Mouse (Mus musculus) WW6 (cell line): ENCODE measurements around the gene Pdhx.

Experiments
- DNase-seq: peaks from one replicate; pipeline ENCODE4 v3.0.0-alpha.2; 2013; ENCODE audit warnings: low read depth, low spot score

The Pdhx gene

DNA sequence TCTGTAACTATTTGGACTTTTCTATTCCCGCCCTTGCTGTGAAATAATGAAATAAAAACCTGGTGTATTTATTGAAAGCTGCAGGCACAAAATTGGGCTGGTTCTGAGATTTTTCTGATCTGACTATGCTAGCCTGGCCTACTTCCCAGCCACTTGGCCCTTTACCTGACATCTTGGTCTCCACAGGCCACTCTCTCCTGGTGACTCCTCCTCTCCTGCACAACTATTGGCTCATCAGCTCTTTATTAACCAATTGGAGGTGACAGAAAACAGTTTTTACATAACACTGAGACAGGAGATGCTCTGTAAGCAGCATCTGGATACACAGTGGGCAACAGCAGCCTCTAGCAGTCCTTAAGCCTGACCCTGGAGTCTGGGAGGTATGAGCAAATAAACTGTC, 83.9 kb downstream of the Pdhx start:
- no peak for DNase-seq

DNA sequence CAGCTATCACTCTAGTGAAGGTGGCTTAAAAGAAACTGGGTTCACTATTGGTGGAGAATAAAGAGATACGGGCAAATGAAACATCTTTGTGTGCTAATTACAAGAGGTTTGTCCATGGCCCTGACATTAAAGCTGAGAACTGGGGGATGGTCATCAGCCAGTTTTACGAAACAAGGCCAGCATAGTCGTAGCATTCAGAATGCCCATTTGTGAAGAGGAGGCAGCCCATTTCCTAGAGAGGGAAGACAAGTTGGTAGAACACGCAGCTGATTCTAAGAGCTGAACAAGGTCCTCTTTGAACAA, 85.7 kb downstream of the Pdhx start:
- DNase-seq, result no peak

DNA sequence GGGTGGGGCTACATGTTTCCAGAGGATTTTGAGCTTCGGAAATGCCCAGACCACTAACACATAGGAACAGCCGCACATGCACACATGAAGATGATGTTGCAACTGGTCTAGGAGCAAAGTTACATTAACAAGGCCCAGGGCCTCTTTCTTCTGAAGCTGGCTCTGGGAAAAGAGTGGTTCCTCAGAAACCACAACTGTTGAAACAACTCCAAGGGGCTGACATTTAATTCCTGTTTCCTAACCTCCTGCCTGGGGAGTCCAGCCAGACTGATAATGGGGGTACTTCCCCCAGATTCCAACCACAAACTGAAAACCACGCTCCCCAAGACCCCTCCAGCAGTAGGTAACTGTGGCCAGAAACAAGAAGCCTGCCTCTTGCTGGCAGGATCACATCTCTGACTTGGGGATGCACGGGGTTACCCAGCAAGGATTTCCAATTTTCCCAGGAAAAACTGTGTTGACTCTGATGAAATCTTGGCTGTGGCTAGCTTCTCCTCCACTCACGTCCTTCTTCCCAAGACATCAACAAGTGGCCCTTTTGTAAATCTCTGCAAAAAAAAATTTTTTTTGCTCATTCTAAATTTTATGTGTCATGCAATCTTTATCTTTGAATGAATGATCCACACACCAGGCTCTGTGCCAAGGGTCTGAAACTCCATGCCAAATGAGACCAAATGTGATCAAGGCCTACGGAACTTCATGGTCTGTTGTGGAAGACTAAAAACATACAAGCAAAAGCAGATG, 86.2 kb downstream of the Pdhx start:
- no peak for DNase-seq

DNA sequence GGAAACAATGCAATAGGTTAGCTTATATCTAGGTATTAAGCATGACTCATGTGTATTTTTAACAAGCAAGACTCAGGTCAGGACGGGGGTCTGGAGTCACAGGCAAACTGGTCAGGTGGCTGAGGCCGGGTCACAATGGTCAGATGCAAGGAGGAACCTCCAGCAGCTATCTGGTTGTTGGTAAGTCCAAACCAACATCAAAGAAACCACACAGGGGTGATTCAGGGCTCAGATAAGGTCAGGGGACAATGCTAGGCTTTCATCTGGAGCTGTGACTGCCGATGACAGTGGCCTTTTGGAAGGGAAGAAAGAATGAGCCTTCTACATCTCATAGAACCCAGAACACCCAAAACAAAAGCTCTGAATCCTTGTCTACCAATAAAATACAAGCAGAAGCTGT, 86.9 kb downstream of the Pdhx start:
- DNase-seq, result no peak

DNA sequence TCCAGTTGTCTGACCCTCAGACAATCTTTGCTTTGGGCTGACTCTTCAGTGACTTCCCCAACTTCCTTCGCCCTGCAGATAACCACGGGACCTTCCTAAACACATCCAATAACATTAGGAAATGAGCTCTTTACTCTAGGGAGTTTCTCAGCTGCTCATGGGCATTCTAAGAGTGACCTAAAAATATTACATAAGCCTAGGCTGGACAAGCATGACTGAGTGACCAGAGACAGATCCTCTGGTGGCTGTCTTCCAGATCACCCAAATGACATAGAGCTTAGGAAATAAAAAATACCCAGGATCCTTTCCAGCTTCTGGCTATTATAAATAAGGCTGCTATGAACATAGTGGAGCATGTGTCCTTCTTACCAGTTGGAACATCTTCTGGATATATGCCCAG, 90.5 kb downstream of the Pdhx start:
- no peak for DNase-seq

DNA sequence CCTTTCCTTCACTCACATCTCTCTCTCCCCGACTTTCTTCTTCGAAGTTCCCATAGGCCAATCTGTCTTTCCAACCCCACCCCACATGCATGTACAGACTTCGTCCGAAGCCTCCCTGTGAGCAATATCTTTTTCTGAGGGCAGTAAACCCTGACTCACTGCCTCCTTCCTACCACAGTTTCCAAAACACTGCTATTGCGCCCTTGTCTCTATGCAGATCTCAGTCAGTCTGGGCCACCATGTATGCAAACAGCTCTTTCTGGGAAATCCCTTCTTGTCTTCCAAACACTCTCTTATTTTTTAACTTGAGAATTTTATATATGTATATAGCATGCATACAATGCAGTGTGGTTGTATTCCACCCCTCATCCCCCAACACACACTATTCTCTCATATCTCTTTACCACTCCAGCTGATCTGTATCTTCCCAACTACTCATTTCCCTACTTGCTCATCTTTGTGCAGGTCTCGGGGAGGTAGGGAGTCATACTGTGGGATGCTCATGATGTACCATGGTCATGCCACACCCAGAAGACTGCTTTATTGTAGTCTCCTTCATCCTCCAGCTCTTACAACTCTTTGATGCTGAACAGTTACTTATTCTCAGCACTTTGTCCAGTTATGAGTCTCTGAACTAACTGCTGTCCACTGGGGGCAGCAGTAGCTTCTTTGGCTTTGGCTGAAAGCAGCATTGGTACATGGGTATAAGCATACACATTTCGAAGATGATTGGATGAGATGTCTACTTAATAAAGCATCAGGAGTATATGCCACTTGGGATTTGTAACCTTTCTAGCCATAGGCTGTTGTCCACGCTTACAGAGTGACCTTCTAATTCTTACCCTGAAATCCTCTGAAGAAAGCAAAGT, 91.6 kb downstream of the Pdhx start:
- no peak for DNase-seq

DNA sequence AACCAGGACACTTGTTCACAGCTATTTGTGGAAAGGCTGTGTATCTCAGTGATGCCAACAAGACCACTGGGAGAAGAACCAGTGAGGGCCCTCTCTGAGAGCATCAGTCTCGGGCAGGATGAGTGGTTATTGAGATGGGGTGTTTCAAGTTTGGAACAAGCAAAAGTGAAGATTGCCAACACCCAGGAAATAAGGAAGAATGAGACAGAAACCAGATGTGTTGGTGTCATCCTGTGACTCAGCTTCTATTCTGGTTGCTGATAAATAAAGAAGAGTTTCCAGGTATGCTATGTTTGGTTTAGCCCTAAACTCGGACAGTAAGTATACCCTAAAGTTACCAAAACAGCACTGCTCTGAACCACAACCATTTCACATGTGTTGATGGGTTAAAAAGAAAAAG, 92.4 kb downstream of the Pdhx start:
- DNase-seq, result no peak

DNA sequence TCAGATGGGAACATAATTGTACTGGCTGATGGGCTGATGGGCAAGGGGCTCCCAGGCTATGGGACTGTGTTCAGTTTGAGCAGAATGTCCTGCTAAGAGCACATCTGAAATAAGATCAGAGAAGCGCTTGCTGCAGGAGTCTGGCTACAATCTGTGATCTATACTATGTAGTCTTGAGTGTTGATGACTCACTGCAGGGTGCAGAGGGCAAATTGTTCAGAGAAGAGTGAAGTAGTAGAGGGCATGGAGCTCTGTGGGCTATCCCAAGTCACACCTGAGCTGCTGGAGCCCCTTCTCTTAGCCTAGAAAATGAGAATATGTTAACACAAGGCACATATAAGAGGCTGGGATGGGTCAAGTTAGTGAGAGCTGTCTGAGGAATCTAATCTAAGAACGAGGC, 93.8 kb downstream of the Pdhx start:
- no peak for DNase-seq

DNA sequence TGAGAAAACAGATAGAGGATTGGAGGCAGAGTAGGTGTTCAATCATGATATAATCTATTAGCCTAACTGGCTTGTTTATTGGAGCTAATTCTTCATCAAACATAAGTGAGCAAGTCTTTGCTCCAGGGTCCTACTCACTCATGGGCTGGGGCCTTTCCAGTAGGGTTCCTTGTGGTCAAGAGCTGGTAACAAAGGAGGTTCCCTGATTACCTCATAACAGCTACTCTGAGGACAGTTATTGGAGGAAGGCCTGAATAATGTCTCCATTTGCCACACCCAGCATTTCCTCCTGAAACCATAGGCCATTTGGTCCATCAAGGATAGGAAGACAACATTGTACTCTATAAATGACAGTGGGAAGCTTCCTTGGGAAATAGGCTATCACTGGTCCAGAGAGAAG, 94.2 kb downstream of the Pdhx start:
- DNase-seq, result no peak

DNA sequence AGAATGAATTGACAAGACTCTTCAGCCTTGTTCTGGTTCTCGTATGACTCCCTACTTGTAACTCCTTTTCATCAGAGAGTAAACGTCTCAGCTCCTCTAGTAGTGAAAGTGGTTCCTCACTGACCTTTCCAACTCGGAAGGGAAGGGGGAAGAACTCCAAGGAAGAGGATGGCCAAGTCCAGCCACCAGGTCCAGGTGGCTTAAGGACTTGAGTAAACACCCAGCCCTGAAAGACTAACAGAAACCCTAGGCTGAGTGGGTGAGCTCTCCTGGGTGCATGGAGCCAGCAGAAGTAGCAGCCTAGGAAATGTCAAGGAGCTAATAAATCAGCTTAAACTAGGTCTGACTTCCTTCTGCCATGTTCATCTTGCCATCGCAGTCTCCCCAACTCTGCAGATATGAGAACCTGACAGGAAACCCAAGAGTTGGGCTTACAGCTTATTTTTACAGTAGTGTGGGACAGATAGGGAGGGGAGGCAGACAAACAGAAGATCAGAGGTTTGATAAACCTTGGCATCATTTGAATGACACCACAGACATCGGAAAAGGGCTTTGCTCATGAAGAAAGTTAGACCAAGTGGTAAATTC, 97.9 kb downstream of the Pdhx start:
- DNase-seq, result no peak

DNA sequence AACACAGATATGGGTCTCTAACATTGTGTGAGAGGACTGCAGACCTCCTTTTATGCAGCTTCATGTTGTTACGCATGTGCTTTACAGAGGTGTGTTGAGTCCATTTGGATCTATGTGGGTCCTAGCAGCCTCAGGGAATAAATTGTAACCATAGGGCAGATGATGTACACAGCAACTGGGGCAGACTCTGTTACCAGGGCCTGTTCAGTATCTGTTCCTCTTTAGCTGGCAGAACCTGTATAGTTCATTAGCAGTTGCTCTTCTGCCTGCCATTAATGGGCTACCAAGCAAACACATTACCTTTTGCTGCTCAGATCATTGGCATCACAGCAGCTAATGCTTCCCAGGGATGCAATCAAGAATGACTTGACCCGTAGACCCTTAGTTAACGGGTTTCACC, 100.2 kb downstream of the Pdhx start:
- DNase-seq, result no peak

DNA sequence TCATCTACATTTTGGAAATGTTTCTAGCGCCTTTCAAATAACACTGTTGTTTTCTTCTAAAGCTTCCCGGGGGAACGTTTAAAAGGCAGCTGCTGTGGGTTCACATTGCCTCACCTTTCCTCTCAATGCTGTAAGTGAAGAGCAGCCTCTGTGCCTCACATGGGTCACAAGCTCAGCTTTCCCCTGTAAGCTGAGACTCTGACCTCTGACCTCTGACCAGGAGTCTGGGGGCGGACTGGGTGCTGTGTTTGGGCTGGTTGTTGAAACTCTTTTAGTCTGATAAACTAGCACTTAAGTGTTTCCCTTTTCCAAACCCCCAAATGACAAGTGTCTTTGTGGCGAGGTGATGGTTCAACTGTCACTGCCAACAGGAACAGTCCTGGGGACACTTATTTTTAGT, 100.7 kb downstream of the Pdhx start:
- DNase-seq, result no peak

DNA sequence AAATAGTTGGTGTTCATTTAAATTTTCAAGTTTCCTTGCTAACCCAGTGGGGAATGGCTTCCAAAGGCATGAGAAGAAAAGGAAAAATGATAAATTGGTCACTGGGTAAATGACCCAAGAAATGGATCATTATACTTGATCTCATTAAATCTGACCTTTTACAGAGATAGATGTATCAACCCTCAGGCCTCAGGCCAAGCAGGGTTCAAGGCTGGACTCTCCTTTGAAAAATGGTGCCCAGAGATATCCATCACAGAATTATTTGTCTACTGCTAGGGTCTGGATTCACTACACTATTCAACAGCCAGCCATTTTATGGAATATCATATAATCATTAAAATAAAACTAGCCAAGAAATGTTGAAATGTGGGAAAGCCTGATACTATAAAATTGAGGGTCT, 101.4 kb downstream of the Pdhx start:
- DNase-seq, result no peak
